In genomic region chrX:71983775-71984174, GRCm38 (mm10) we compare ENCODE assay signal across 10 mouse cellular contexts. TPM values are rescaled to one million over a fixed set of nuclear protein-coding genes. Genes with fewer than 3 reads are reported as not detected.
DNase-seq lines count a peak whose midpoint lies in the region; ATAC-seq and TF ChIP-seq lines count a peak whose summit lies in the region.
"Had no signal": no experiment of that assay in that cellular context is flagged by ENCODE, and none has a peak within 500 bp of the region (broad histone marks: within the 10 kb centered on the region; RNA-seq: fewer than 3 reads in every experiment).

No protein-coding gene starts in this region.

- DNase-seq in gastrocnemius, postnatal 14 days, result peak; percentile 7
- no peak for DNase-seq in gastrocnemius, postnatal 25 days
- DNase-seq in liver, embryonic 14.5 days (ENCODE audit: low read depth in 3 of 3, low spot score in 3 of 3), result no peak
- peak; percentile 52 for DNase-seq in adipocyte (ENCODE audit: low spot score)
- peak; percentile 69 for DNase-seq in lung, postnatal 36 days
- DNase-seq in layer of hippocampus, postnatal 36 days, result no peak
- DNase-seq: gastrocnemius, postnatal 36 days had no signal

- 58% methylated on average over 1 of the region's 1 CpGs for WGBS in liver, embryonic 14.5 days (ENCODE audit: insufficient replicate concordance)
- 62% methylated on average over 1 of the region's 1 CpGs for WGBS in liver, embryonic 12.5 days (ENCODE audit: insufficient replicate concordance)

- H3K4me1 ChIP-seq in liver, embryonic 14.5 days (replicated peaks; ENCODE audit: control insufficient read depth in 2 of 2, insufficient read depth in 2 of 2, low read length in 1 of 2), result no peaks in the 10 kb centered on the region
- H3K4me1 ChIP-seq in liver, embryonic 12.5 days, result no peaks in the 10 kb centered on the region

- no peak overlapping the region for H3K9ac ChIP-seq in liver, embryonic 14.5 days (replicated peaks)
- H3K9ac ChIP-seq in liver, embryonic 12.5 days, result no peak overlapping the region

- H3K9me3 ChIP-seq in liver, embryonic 14.5 days (ENCODE audit: control insufficient read depth, low read length), result no peaks in the 10 kb centered on the region
- no peaks in the 10 kb centered on the region for H3K9me3 ChIP-seq in liver, embryonic 12.5 days (replicated peaks)

- peak; percentile 7; the same call in 1 of the 2 replicates for TF ChIP-seq CTCF in liver, embryonic 14.5 days (IDR thresholded peaks at IDR 0.05; ENCODE audit: low read depth)

- H3K4me3 ChIP-seq in liver, embryonic 14.5 days (ENCODE audit: insufficient read depth in 1 of 2, low read depth in 2 of 2, low read length in 2 of 2), result no peak overlapping the region
- H3K4me3 ChIP-seq in liver, embryonic 12.5 days, result no peak overlapping the region

- intact Hi-C loops in gastrocnemius, postnatal 14 days (cut with DNase I; ENCODE audit: low total_unique reads), result no loop called here

- no peak overlapping the region for H3K4me2 ChIP-seq in liver, embryonic 14.5 days (ENCODE audit: low read depth)
- no peak overlapping the region for H3K4me2 ChIP-seq in liver, embryonic 12.5 days

- ATAC-seq in liver, embryonic 14.5 days (ENCODE audit: insufficient read depth), result no peak
- no peak for ATAC-seq in liver, embryonic 12.5 days
- no peak for ATAC-seq in megakaryocyte, adult 5-6 weeks (ENCODE audit: poor library complexity, severe bottlenecking)

- no peaks in the 10 kb centered on the region for H3K27me3 ChIP-seq in liver, embryonic 14.5 days (ENCODE audit: control insufficient read depth, insufficient read depth, low read length)
- H3K27me3 ChIP-seq in liver, embryonic 12.5 days (replicated peaks), result no peaks in the 10 kb centered on the region

- no peaks in the 10 kb centered on the region for H3K36me3 ChIP-seq in liver, embryonic 14.5 days (replicated peaks; ENCODE audit: control insufficient read depth, insufficient read depth, low read depth)
- no peaks in the 10 kb centered on the region for H3K36me3 ChIP-seq in liver, embryonic 12.5 days

- TF ChIP-seq EP300 in liver, embryonic 14.5 days (IDR thresholded peaks at IDR 0.05; ENCODE audit: low read depth), result no peak

- H3K27ac ChIP-seq in liver, embryonic 14.5 days, result no peak overlapping the region
- no peak overlapping the region for H3K27ac ChIP-seq in liver, embryonic 12.5 days

RNA-seq across cellular contexts. Expression of gene Cnga2, which starts 7.9 kb away (rescaled TPM):
- under 1 TPM in 1 of 2 experiments, not detected in 1; 0.07 TPM for total RNA-seq in gastrocnemius, postnatal 14 days (2021)
- not detected for total RNA-seq in gastrocnemius, postnatal 25 days (2021)
- polyA plus RNA-seq in liver, embryonic 14.5 days (2012; rRNA removed), result 0.02 TPM in 2 replicates
- 0.08 TPM in 1 of 2 replicates, not detected in the other for polyA plus RNA-seq in liver, embryonic 14.5 days (2014; fragmentation: Nextera tagmentation; extraction: Ambion mirVana)
- 0.17 TPM in 1 of 2 replicates, not detected in the other for polyA plus RNA-seq in liver, embryonic 12.5 days (2016; fragmentation: Nextera tagmentation; extraction: Ambion mirVana)
- total RNA-seq in megakaryocyte, adult 5-6 weeks (2015), result not detected in 2 replicates
- not detected in 2 replicates for total RNA-seq in megakaryocyte, adult 5-6 weeks (2017)
- not detected for total RNA-seq in layer of hippocampus, postnatal 36 days (2021)
- total RNA-seq: common myeloid progenitor, adult 5-6 weeks; gastrocnemius, postnatal 36 days had no signal

RNA-seq across cellular contexts. Expression of gene Fate1, which starts 11.0 kb away (rescaled TPM):
- total RNA-seq in gastrocnemius, postnatal 14 days (2021), result not detected
- total RNA-seq in gastrocnemius, postnatal 25 days (2021), result not detected
- not detected in 2 replicates for polyA plus RNA-seq in liver, embryonic 14.5 days (2012; rRNA removed)
- polyA plus RNA-seq in liver, embryonic 14.5 days (2014; fragmentation: Nextera tagmentation; extraction: Ambion mirVana), result not detected in 2 replicates
- not detected in 2 replicates for polyA plus RNA-seq in liver, embryonic 12.5 days (2016; fragmentation: Nextera tagmentation; extraction: Ambion mirVana)
- total RNA-seq in megakaryocyte, adult 5-6 weeks (2015), result not detected in 2 replicates
- total RNA-seq in megakaryocyte, adult 5-6 weeks (2017), result not detected in 2 replicates
- not detected for total RNA-seq in layer of hippocampus, postnatal 36 days (2021)
- total RNA-seq: common myeloid progenitor, adult 5-6 weeks; gastrocnemius, postnatal 36 days had no signal

RNA-seq across cellular contexts. Expression of gene Prrg3, which starts 21.4 kb away (rescaled TPM):
- 10 to 100 TPM; 12.9 to 13.7 TPM for total RNA-seq in gastrocnemius, postnatal 14 days (2021)
- total RNA-seq in gastrocnemius, postnatal 25 days (2021), result 1 to 10 TPM; 3.7 to 5.7 TPM
- polyA plus RNA-seq in liver, embryonic 14.5 days (2012; rRNA removed), result 0.75 and 1.0 TPM in 2 replicates
- polyA plus RNA-seq in liver, embryonic 14.5 days (2014; fragmentation: Nextera tagmentation; extraction: Ambion mirVana), result 0.51 and 0.53 TPM in 2 replicates
- polyA plus RNA-seq in liver, embryonic 12.5 days (2016; fragmentation: Nextera tagmentation; extraction: Ambion mirVana), result 1.5 and 1.8 TPM in 2 replicates
- not detected in 2 replicates for total RNA-seq in megakaryocyte, adult 5-6 weeks (2015)
- total RNA-seq in megakaryocyte, adult 5-6 weeks (2017), result not detected in 2 replicates
- total RNA-seq in layer of hippocampus, postnatal 36 days (2021), result 10 to 100 TPM; 18.4 to 20.6 TPM
- total RNA-seq: common myeloid progenitor, adult 5-6 weeks had no signal

Comparison
In these comparisons a context has a peak if more than half of its experiments do, and no peak if none do; other contexts are left out.
1. DNase-seq: peak in gastrocnemius, postnatal 14 days (single experiment), adipocyte (single experiment) and lung, postnatal 36 days (single experiment); none in gastrocnemius, postnatal 25 days (single experiment), liver, embryonic 14.5 days (0 of 3) and layer of hippocampus, postnatal 36 days (0 of 2).
2. RNA of gene Prrg3, which starts 21.4 kb away (total RNA-seq): 18.4 to 20.6 TPM in layer of hippocampus, postnatal 36 days, 12.9 to 13.7 TPM in gastrocnemius, postnatal 14 days and 3.7 to 5.7 TPM in gastrocnemius, postnatal 25 days; not detected in megakaryocyte, adult 5-6 weeks; every median in the first group is over 4 times any median in the second.